ENCODE assay signal across 27 mouse cellular contexts in the genomic region with DNA sequence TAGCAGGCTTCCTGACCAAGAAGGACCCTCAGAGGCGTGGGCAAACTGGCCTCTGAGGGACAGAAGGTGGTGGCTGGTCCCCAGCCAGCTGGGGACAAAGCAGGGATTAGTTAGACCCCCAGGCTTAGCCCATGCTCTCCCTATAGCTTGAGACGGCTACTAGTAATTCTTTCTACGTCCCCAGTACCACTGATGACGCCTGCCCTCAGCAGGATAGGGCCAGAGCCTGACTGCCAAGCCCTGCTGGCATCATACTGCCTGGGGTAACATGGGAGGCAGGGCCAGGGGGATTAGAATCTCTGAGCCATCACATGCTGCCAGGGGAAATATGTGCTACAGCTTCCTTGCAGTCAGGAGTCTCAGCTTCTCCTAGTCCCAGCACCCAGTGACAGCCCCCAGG. TPM values are rescaled to one million over a fixed set of nuclear protein-coding genes. Genes with fewer than 3 reads are reported as not detected.
A peak's percentile ranks its signal among the peaks of the same experiment; 100 is the strongest.
DNase-seq lines count a peak whose midpoint lies in the region; ATAC-seq and TF ChIP-seq lines count a peak whose summit lies in the region.
"Had no signal": no experiment of that assay in that cellular context is flagged by ENCODE, and none has a peak within 500 bp of the region (broad histone marks: within the 10 kb centered on the region; RNA-seq: fewer than 3 reads in every experiment).

No protein-coding gene starts in this region.

- WGBS in hindbrain, embryonic 10.5 days, result 81% methylated on average over 4 of the region's 4 CpGs
- WGBS in hindbrain, embryonic 11.5 days, result 72% methylated on average over 4 of the region's 4 CpGs
- 63% methylated on average over 4 of the region's 4 CpGs for WGBS in neural tube, embryonic 13.5 days
- WGBS in hindbrain, embryonic 15.5 days, result 55% methylated on average over 4 of the region's 4 CpGs
- 74% methylated on average over 4 of the region's 4 CpGs for WGBS in liver, postnatal 0 days (ENCODE audit: insufficient replicate concordance)

- H3K36me3 ChIP-seq in hindbrain, embryonic 10.5 days, result 0 out of 2 replicates have a peak, but pooled peaks cover under 1% of the 10 kb centered on the region
- H3K36me3 ChIP-seq in hindbrain, embryonic 11.5 days (ENCODE audit: control insufficient read depth, insufficient read depth, low read length), result no peaks in the 10 kb centered on the region
- no peaks in the 10 kb centered on the region for H3K36me3 ChIP-seq in neural tube, embryonic 13.5 days
- H3K36me3 ChIP-seq in hindbrain, embryonic 15.5 days, result no peaks in the 10 kb centered on the region
- H3K36me3 ChIP-seq in liver, postnatal 0 days (replicated peaks; ENCODE audit: insufficient read depth, low read length), result peaks cover 7% of the 10 kb centered on the region
- H3K36me3 ChIP-seq: G1E had no signal

- peaks cover 5% of the 10 kb centered on the region for H3K27me3 ChIP-seq in hindbrain, embryonic 10.5 days (ENCODE audit: insufficient read depth, poor library complexity, severe bottlenecking)
- H3K27me3 ChIP-seq in hindbrain, embryonic 11.5 days (ENCODE audit: control insufficient read depth, insufficient read depth, low read length), result no peaks in the 10 kb centered on the region
- H3K27me3 ChIP-seq in neural tube, embryonic 13.5 days, result no peaks in the 10 kb centered on the region
- no peaks in the 10 kb centered on the region for H3K27me3 ChIP-seq in hindbrain, embryonic 15.5 days
- no peaks in the 10 kb centered on the region for H3K27me3 ChIP-seq in liver, postnatal 0 days (ENCODE audit: insufficient read depth, low read length)
- H3K27me3 ChIP-seq: Patski had no signal

- TF ChIP-seq CTCF in liver, postnatal 0 days (IDR thresholded peaks at IDR 0.05; ENCODE audit: low read depth), result no peak

- no peak for DNase-seq in hindbrain, embryonic 10.5 days (ENCODE audit: low spot score)
- DNase-seq in hindbrain, embryonic 11.5 days (ENCODE audit: low spot score), result no peak
- DNase-seq in neural tube, embryonic 10.5 days (ENCODE audit: extremely low spot score, low spot score), result no peak
- DNase-seq in thymus, postnatal 14 days, result no peak
- no peak for DNase-seq in liver, postnatal 0 days
- DNase-seq: adrenal gland, postnatal 36 days; B cell, adult 2 months; cerebellum, adult 11 months; cerebellum, adult 9-11 months; gastrocnemius, postnatal 25 days; heart, postnatal 36 days; kidney, adult 8-10 months; kidney, postnatal 10 days; left cerebral cortex, postnatal 4 days; lung, adult 18-20 months; lung, postnatal 10 days; right cerebral cortex, postnatal 14 days; spleen, adult 18-20 months had no signal

- TF ChIP-seq EP300 in liver, postnatal 0 days (IDR thresholded peaks at IDR 0.05; ENCODE audit: low read depth), result no peak

- no peak overlapping the region for H3K4me2 ChIP-seq in hindbrain, embryonic 11.5 days (replicated peaks; ENCODE audit: low read depth, low read length)
- H3K4me2 ChIP-seq in neural tube, embryonic 13.5 days, result no peak overlapping the region
- no peak overlapping the region for H3K4me2 ChIP-seq in hindbrain, embryonic 15.5 days
- no peak overlapping the region for H3K4me2 ChIP-seq in liver, postnatal 0 days (ENCODE audit: low read depth, low read length)
- H3K4me2 ChIP-seq: liver, embryonic 11.5 days; midbrain, embryonic 11.5 days had no signal

- H3K4me3 ChIP-seq in hindbrain, embryonic 10.5 days, result no peak overlapping the region
- H3K4me3 ChIP-seq in hindbrain, embryonic 11.5 days (ENCODE audit: low read depth, low read length), result no peak overlapping the region
- H3K4me3 ChIP-seq in neural tube, embryonic 13.5 days, result no peak overlapping the region
- no peak overlapping the region for H3K4me3 ChIP-seq in hindbrain, embryonic 15.5 days
- no peak overlapping the region for H3K4me3 ChIP-seq in liver, postnatal 0 days (ENCODE audit: low read depth, low read length)
- H3K4me3 ChIP-seq: myocyte had no signal

- no peak overlapping the region for H3K9ac ChIP-seq in hindbrain, embryonic 11.5 days (ENCODE audit: low read depth, low read length)
- H3K9ac ChIP-seq in neural tube, embryonic 13.5 days, result no peak overlapping the region
- no peak overlapping the region for H3K9ac ChIP-seq in hindbrain, embryonic 15.5 days
- no peak overlapping the region for H3K9ac ChIP-seq in liver, postnatal 0 days (replicated peaks)

- H3K27ac ChIP-seq in hindbrain, embryonic 10.5 days, result peak overlapping the region; percentile 77; the same call in 1 of the 2 replicates
- H3K27ac ChIP-seq in hindbrain, embryonic 11.5 days (ENCODE audit: low read depth, low read length), result no peak overlapping the region
- H3K27ac ChIP-seq in neural tube, embryonic 13.5 days (replicated peaks), result peak overlapping the region; percentile 82
- H3K27ac ChIP-seq in hindbrain, embryonic 15.5 days (replicated peaks), result 0 out of 2 replicates have a peak overlapping the region, but pooled peaks have one; percentile 59
- H3K27ac ChIP-seq in liver, postnatal 0 days (ENCODE audit: low read depth), result no peak overlapping the region

- H3K9me3 ChIP-seq in hindbrain, embryonic 10.5 days, result no peaks in the 10 kb centered on the region
- H3K9me3 ChIP-seq in hindbrain, embryonic 11.5 days (ENCODE audit: control insufficient read depth, low read length), result no peaks in the 10 kb centered on the region
- H3K9me3 ChIP-seq in neural tube, embryonic 13.5 days, result no peaks in the 10 kb centered on the region
- no peaks in the 10 kb centered on the region for H3K9me3 ChIP-seq in hindbrain, embryonic 15.5 days
- no peaks in the 10 kb centered on the region for H3K9me3 ChIP-seq in liver, postnatal 0 days (ENCODE audit: low read length)
- H3K9me3 ChIP-seq: G1E had no signal

- no peak for ATAC-seq in hindbrain, embryonic 11.5 days (ENCODE audit: low FRiP score)
- ATAC-seq in neural tube, embryonic 13.5 days (ENCODE audit: low read depth), result no peak
- no peak for ATAC-seq in hindbrain, embryonic 15.5 days (ENCODE audit: low FRiP score, low read depth)
- ATAC-seq in liver, postnatal 0 days, result no peak

- H3K4me1 ChIP-seq in hindbrain, embryonic 10.5 days (replicated peaks), result peaks cover 14% of the 10 kb centered on the region
- 0 out of 2 replicates have a peak, but pooled peaks cover 2% of the 10 kb centered on the region for H3K4me1 ChIP-seq in hindbrain, embryonic 11.5 days (replicated peaks; ENCODE audit: control insufficient read depth, insufficient read depth, low read length)
- peaks cover 35% of the 10 kb centered on the region for H3K4me1 ChIP-seq in neural tube, embryonic 13.5 days (replicated peaks)
- peaks cover 21% of the 10 kb centered on the region for H3K4me1 ChIP-seq in hindbrain, embryonic 15.5 days (replicated peaks)
- peaks cover 8% of the 10 kb centered on the region for H3K4me1 ChIP-seq in liver, postnatal 0 days (ENCODE audit: insufficient read depth)

RNA-seq across cellular contexts. Expression of gene Aanat, which starts 7.1 kb away (rescaled TPM):
- not detected in 2 replicates for polyA plus RNA-seq in hindbrain, embryonic 10.5 days (2016; fragmentation: Nextera tagmentation; extraction: Ambion mirVana)
- not detected in 2 replicates for polyA plus RNA-seq in hindbrain, embryonic 11.5 days (2014; fragmentation: Nextera tagmentation; extraction: Ambion mirVana)
- 0.18 TPM in 1 of 2 replicates, not detected in the other for polyA plus RNA-seq in neural tube, embryonic 13.5 days (2015; fragmentation: Nextera tagmentation; extraction: Ambion mirVana)
- 0.14 TPM in 1 of 2 replicates, not detected in the other for polyA plus RNA-seq in hindbrain, embryonic 15.5 days (2015; fragmentation: Nextera tagmentation; extraction: Ambion mirVana)
- polyA plus RNA-seq in liver, postnatal 0 days (2015; fragmentation: Nextera tagmentation; extraction: Ambion mirVana), result not detected in 2 replicates
- polyA plus RNA-seq: G1E; intestine, embryonic 14.5 days; liver, embryonic 11.5 days; midbrain, embryonic 11.5 days; myocyte; Patski; thymus, postnatal 0 days had no signal

RNA-seq across cellular contexts. Expression of gene Ube2o, which starts 12.1 kb away (rescaled TPM):
- polyA plus RNA-seq in hindbrain, embryonic 10.5 days (2016; fragmentation: Nextera tagmentation; extraction: Ambion mirVana), result 8.9 and 10.8 TPM in 2 replicates
- 17.5 and 18.8 TPM in 2 replicates for polyA plus RNA-seq in hindbrain, embryonic 11.5 days (2014; fragmentation: Nextera tagmentation; extraction: Ambion mirVana)
- 20.1 and 24.6 TPM in 2 replicates for polyA plus RNA-seq in neural tube, embryonic 13.5 days (2015; fragmentation: Nextera tagmentation; extraction: Ambion mirVana)
- 35.0 and 36.7 TPM in 2 replicates for polyA plus RNA-seq in hindbrain, embryonic 15.5 days (2015; fragmentation: Nextera tagmentation; extraction: Ambion mirVana)
- 15.2 and 16.3 TPM in 2 replicates for polyA plus RNA-seq in liver, postnatal 0 days (2015; fragmentation: Nextera tagmentation; extraction: Ambion mirVana)

RNA-seq across cellular contexts. Expression of gene Rhbdf2, which starts 33.5 kb away (rescaled TPM):
- polyA plus RNA-seq in hindbrain, embryonic 10.5 days (2016; fragmentation: Nextera tagmentation; extraction: Ambion mirVana), result 3.8 and 6.6 TPM in 2 replicates
- 2.1 and 2.7 TPM in 2 replicates for polyA plus RNA-seq in hindbrain, embryonic 11.5 days (2014; fragmentation: Nextera tagmentation; extraction: Ambion mirVana)
- polyA plus RNA-seq in neural tube, embryonic 13.5 days (2015; fragmentation: Nextera tagmentation; extraction: Ambion mirVana), result 3.7 TPM in 2 replicates
- 1.1 and 1.6 TPM in 2 replicates for polyA plus RNA-seq in hindbrain, embryonic 15.5 days (2015; fragmentation: Nextera tagmentation; extraction: Ambion mirVana)
- 4.9 and 6.2 TPM in 2 replicates for polyA plus RNA-seq in liver, postnatal 0 days (2015; fragmentation: Nextera tagmentation; extraction: Ambion mirVana)

RNA-seq across cellular contexts. Expression of gene Prcd, which starts 60.0 kb away (rescaled TPM):
- 0.47 and 1.2 TPM in 2 replicates for polyA plus RNA-seq in hindbrain, embryonic 10.5 days (2016; fragmentation: Nextera tagmentation; extraction: Ambion mirVana)
- 0.32 and 0.43 TPM in 2 replicates for polyA plus RNA-seq in hindbrain, embryonic 11.5 days (2014; fragmentation: Nextera tagmentation; extraction: Ambion mirVana)
- 1.9 and 2.3 TPM in 2 replicates for polyA plus RNA-seq in neural tube, embryonic 13.5 days (2015; fragmentation: Nextera tagmentation; extraction: Ambion mirVana)
- 2.8 and 3.8 TPM in 2 replicates for polyA plus RNA-seq in hindbrain, embryonic 15.5 days (2015; fragmentation: Nextera tagmentation; extraction: Ambion mirVana)
- 0.32 TPM in 1 of 2 replicates, not detected in the other for polyA plus RNA-seq in liver, postnatal 0 days (2015; fragmentation: Nextera tagmentation; extraction: Ambion mirVana)

Comparison
In these comparisons a context has a peak if more than half of its experiments do, and no peak if none do; other contexts are left out.
1. H3K27ac ChIP-seq: peak in hindbrain, embryonic 10.5 days (single experiment), neural tube, embryonic 13.5 days (single experiment) and hindbrain, embryonic 15.5 days (single experiment); none in hindbrain, embryonic 11.5 days (single experiment) and liver, postnatal 0 days (single experiment).